Mouse (Mus musculus) thymus, postnatal 14 days (tissue): ENCODE measurements around the gene Fam84b.
"Not testable (repeated sequence)": the region's sequence is repeated elsewhere in the genome, so short reads cannot be mapped to it uniquely, and the experiment has no call there.

Experiments used
- DNase-seq: peaks from one replicate; pipeline ENCODE4 v3.0.0; 2021

The Fam84b gene

GRCm38 (mm10) chr15:60853231-60853999 lies at the start of gene Fam84b:
Gene Fam84b (minus strand): TSS chr15:60853778.
- no peak for DNase-seq

- DNase-seq: no peak
Measured at GRCm38 (mm10) chr15:60898187-60898965, 44.8 kb upstream of the Fam84b start.

GRCm38 (mm10) chr15:60896040-60896439 lies 42.5 kb upstream of the Fam84b start:
- DNase-seq: no peak

DNA sequence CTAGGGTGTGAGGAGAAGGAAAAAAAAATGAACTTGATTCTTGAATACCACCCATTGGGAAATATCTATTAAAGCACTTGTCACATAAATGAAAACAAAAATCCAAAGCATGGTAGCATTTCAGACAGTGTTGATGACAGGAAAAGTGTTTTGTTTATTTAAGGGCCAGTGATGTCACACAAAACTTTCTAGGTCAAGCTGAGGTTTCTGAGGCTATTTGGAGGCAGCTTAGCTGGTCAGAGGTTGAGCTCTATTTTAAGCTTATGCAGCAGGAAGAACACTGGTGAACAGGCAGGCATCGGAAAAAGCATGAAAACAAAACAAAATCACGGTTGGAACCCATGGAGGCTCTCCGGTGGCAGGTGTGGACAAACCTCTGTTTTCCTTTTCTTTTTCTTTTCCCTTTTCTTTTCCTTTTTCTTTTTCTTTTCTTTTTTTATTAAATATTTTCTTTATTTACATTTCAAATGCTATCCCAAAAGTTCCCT lies 39.4 kb upstream of the Fam84b start:
- no peak for DNase-seq

- no peak for DNase-seq
Measured at GRCm38 (mm10) chr15:60888724-60889123, 35.1 kb upstream of the Fam84b start.

GRCm38 (mm10) chr15:60875721-60876120 lies 22.1 kb upstream of the Fam84b start:
- DNase-seq: no peak

DNA sequence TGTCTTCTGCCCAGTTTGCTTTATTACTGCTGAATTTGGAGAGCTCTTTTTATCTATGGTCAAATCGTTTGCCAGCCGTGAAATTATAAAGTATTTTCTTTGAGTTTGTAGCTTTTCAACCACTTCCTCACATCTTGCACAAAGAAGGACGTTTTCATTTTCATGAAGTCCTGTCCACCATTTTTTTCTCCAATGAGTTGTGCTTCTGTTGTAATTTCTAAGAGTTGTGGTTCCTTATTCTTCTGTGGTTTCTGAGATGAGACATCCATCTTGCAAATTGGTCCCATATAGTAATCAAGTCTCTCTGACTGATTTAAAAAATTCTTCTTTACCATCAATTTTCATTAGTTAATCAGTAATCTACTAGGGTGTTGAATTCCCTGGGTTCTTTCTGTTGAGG lies 8.8 kb upstream of the Fam84b start:
- no peak for DNase-seq

- no peak for DNase-seq
Measured at GRCm38 (mm10) chr15:60855112-60855511, 1.5 kb upstream of the Fam84b start.

- DNase-seq: no peak
Measured at GRCm38 (mm10) chr15:60854151-60854550, 573 bp upstream of the Fam84b start.

- no peak for DNase-seq
Measured at GRCm38 (mm10) chr15:60848630-60849029, 4.9 kb downstream of the Fam84b start.

DNA sequence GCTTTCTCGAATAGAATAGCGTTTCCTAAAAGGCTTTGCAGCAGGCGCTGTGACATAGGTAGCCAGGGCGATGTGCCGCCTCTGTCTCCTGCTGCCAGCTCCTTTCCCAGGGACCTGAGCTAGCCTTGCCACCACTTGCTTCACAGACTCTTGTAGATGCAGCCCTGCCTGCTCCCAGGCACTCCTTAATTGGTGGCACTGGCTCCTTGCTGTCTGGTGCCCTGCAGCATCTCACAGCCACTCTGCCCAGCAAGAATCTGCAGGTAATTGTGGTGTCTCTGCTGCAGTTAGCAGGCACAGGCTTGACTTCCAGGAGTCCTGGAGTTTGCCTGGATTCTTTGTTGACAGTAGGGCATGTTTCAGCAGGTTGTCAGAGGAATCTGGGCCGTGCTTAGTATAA lies 7.3 kb downstream of the Fam84b start:
- no peak for DNase-seq

DNA sequence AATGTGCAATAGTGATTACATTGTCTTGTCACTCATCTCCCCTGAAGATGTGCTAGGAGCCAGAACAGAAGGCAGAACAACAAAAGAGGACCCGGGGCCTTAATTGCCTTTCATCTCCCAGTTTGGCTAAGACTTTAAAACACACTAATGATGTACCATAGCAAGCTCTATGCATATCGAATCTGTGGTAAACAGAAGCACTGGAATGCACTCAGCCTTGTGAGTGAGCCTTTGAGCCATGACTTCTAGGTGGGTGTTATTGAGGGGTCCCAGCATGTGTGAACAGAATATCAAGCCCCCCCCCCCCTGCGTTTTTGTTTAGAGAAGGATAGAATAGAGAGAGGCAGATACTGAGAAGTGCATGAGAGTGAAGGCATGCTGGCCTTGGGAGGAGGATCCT lies 7.7 kb downstream of the Fam84b start:
- no peak for DNase-seq

- no peak for DNase-seq
Measured at GRCm38 (mm10) chr15:60841785-60842184, 11.8 kb downstream of the Fam84b start.

GRCm38 (mm10) chr15:60841312-60841711 lies 12.3 kb downstream of the Fam84b start:
- not testable (repeated sequence) for DNase-seq

- DNase-seq: no peak
Measured at GRCm38 (mm10) chr15:60840296-60840670, 13.3 kb downstream of the Fam84b start.

DNA sequence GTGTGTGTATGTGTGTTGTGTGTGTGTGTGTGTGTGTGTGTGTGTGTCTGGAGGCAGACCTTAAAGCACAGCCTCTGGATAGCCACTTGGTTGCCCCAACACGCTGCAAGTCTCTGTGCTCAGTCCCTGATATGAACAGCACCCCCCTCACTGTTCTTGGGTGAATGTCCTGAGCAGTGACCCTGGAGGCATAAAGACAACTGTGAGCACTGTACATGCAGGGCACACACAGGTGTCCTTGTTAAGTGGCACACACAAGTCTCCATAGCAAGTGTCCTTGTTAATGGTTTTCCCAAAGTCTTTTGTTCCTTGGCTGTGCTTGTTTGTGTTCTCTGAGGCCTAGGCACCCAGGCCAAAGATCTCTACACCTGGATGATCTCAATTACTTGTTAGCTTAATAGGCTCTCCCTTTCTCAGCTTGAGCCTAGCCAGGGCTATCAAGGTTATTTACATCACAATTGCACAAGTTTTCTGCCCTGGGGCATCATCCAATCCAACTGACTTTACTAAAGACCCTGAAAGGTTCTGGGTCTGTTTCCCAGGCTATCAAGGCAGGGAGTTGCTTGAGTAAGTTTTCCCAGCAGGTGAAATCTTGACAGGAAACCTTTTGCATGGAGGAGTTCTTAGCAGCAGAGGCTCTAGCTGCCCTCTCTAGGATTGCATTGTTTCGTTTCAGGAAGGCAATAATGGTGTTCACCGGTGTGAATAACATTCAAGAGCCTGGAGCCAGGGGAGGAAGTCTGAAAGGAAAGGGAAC lies 13.9 kb downstream of the Fam84b start:
- no peak for DNase-seq

- DNase-seq: no peak
Measured at GRCm38 (mm10) chr15:60838135-60838534, 15.4 kb downstream of the Fam84b start.

- DNase-seq: no peak
Measured at GRCm38 (mm10) chr15:60837719-60838118, 15.9 kb downstream of the Fam84b start.

- no peak for DNase-seq
Measured at GRCm38 (mm10) chr15:60836321-60836720, 17.3 kb downstream of the Fam84b start.

- DNase-seq: no peak
Measured at GRCm38 (mm10) chr15:60834598-60835571, 18.7 kb downstream of the Fam84b start.

DNA sequence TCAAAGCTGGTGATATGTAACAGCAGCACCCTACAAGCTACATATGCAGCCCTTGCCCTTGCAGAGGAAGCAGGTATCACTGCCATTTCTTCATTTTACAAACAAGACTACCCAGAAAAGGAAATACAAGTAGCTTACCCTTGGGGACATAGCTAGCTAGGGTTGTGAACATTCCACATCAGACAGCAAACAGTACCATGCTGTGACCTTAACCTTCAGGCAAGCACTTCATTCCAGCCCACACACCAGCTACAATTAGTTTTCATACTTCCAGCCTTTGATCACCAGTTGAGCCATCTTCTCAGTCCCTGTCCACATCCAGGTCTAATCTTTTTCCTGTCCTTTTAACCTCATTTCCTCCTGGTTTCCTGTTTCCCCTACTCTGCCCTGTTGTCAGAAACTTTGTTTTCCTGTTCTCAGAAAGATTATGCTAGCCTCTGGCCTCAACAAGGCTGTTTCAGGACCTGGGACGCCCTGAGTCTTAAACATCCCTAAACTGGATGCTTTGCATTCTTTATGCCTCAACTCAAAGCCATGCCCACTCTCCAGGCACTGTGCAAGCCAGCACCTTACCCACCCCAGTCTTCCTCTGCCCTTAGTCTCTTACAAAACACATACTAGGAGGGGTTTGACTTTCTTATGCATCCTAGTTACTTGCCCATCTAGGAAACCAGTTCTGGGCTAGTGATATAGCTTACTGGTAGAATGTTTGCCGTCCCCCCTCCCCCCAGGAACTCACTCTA lies 19.9 kb downstream of the Fam84b start:
- no peak for DNase-seq
